In the genomic region with DNA sequence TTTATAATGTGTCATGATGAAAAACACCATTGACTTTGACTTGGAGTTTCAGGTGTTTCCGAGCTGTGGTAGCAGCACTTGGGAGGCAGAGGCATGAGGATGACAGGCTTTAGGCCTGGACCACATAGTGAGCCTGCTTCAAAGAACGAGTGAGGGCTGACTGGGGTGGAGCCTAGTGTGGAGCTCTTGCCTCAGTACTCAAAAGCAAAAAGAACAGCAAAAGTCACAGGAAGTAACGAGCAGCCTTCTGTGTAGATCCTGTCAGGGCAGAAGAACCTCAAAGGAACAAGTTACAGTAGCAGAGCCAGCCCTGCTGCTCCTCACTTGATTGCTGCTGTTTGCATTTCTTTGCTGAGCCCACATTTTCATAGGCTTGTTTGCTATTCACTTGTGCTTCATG, we compare ENCODE assay signal across 24 mouse cellular contexts. TPM values are rescaled to one million over a fixed set of nuclear protein-coding genes. Genes with fewer than 3 reads are reported as not detected.
DNase-seq lines count a peak whose midpoint lies in the region; ATAC-seq and TF ChIP-seq lines count a peak whose summit lies in the region.
"Had no signal": no experiment of that assay in that cellular context is flagged by ENCODE, and none has a peak within 500 bp of the region (broad histone marks: within the 10 kb centered on the region; RNA-seq: fewer than 3 reads in every experiment).

No protein-coding gene starts in this region.

- intact Hi-C loops in left cerebral cortex, adult 2 months (cut with DNase I): no loop called here

- H3K27ac ChIP-seq in MEL (ENCODE audit: control insufficient read depth, low read depth, low read length): no peak overlapping the region
- no peak overlapping the region for H3K27ac ChIP-seq in left cerebral cortex, adult 2 months
- H3K27ac ChIP-seq: forebrain, embryonic 13.5 days; heart, adult 2 months; hindbrain, embryonic 15.5 days; macrophage; midbrain, embryonic 10.5 days had no signal

- H3K36me3 ChIP-seq in MEL (ENCODE audit: control insufficient read depth in 1 of 2, insufficient read depth in 2 of 2, low read length in 2 of 2): peaks cover 0 to 35% of the 10 kb centered on the region in 2 experiments; a peak in 2 of 4 replicates

- no peak for TF ChIP-seq RAD21 in MEL (IDR thresholded peaks at IDR 0.05; ENCODE audit: low read depth, low read length)

- TF ChIP-seq CTCF in MEL (IDR thresholded peaks at IDR 0.05 in 2 of 3, conservative IDR thresholded peaks at IDR 0.05 in 1 of 3; ENCODE audit: control insufficient read depth in 1 of 3, insufficient read depth in 1 of 3, low read depth in 2 of 3, low read length in 3 of 3, poor library complexity in 1 of 3, severe bottlenecking in 1 of 3): no peak
- no peak for TF ChIP-seq CTCF in left cerebral cortex, adult 2 months (IDR thresholded peaks at IDR 0.05)

- TF ChIP-seq EP300 in MEL (IDR thresholded peaks at IDR 0.05; ENCODE audit: low read depth in 1 of 2, low read length in 2 of 2): no peak

- no peak overlapping the region for H3K9ac ChIP-seq in MEL (ENCODE audit: control insufficient read depth, low read depth, low read length, poor library complexity, severe bottlenecking)
- H3K9ac ChIP-seq: forebrain, embryonic 13.5 days; hindbrain, embryonic 15.5 days; liver, postnatal 0 days had no signal

- H3K4me3 ChIP-seq in MEL (ENCODE audit: control insufficient read depth in 1 of 2, insufficient read depth in 1 of 2, low read depth in 2 of 2, low read length in 2 of 2): no peak overlapping the region
- no peak overlapping the region for H3K4me3 ChIP-seq in left cerebral cortex, adult 2 months
- H3K4me3 ChIP-seq: forebrain, embryonic 13.5 days; heart, adult 2 months; hindbrain, embryonic 15.5 days; midbrain, embryonic 10.5 days; myocyte had no signal

- H3K4me1 ChIP-seq in MEL (ENCODE audit: control insufficient read depth in 1 of 2, insufficient read depth in 2 of 2, low read length in 2 of 2): no peaks in the 10 kb centered on the region
- H3K4me1 ChIP-seq: midbrain, embryonic 10.5 days had no signal

- no peak for TF ChIP-seq POLR2A in MEL (IDR thresholded peaks at IDR 0.05; ENCODE audit: control insufficient read depth in 1 of 2, insufficient read depth in 1 of 2, low read depth in 1 of 2, low read length in 2 of 2, poor library complexity in 1 of 2)

- no peak for ATAC-seq in megakaryocyte, adult 5-6 weeks (ENCODE audit: poor library complexity, severe bottlenecking)
- ATAC-seq: forebrain, embryonic 13.5 days; intestine, postnatal 0 days; liver, postnatal 0 days; lung, postnatal 0 days; midbrain, embryonic 16.5 days; Patski had no signal

- peak; percentile 49 for DNase-seq in CD4-positive, CD25-positive, alpha-beta regulatory T cell, adult 2 months (ENCODE audit: low read depth, low spot score)
- DNase-seq in MEL (ENCODE audit: low read depth, low spot score): no peak
- peak; percentile 29 for DNase-seq in induced T-regulatory cell, adult 2 months (ENCODE audit: low read depth)
- DNase-seq in thymus, postnatal 14 days: peak; percentile 42
- no peak for DNase-seq in left cerebral cortex, adult 2 months (ENCODE audit: extremely low spot score in 1 of 2, low spot score in 2 of 2)
- DNase-seq in kidney, adult 11 months: no peak
- DNase-seq: adrenal gland, postnatal 25 days; cerebellum, adult 9-10 months; gastrocnemius, postnatal 10 days; heart, adult 2 months; heart, postnatal 36 days; liver, postnatal 0 days; right cerebral cortex, adult 18-20 months; right cerebral cortex, postnatal 4 days had no signal

- H3K79me2 ChIP-seq in MEL (ENCODE audit: control insufficient read depth, insufficient read depth, low read length, poor library complexity): no peaks in the 10 kb centered on the region

- no peaks in the 10 kb centered on the region for H3K27me3 ChIP-seq in MEL (ENCODE audit: control insufficient read depth in 1 of 2, insufficient read depth in 2 of 2, low read length in 2 of 2)
- H3K27me3 ChIP-seq: forebrain, embryonic 13.5 days; hindbrain, embryonic 15.5 days; Patski had no signal

- no peaks in the 10 kb centered on the region for H3K9me3 ChIP-seq in MEL (replicated peaks; ENCODE audit: insufficient read depth, low read length)
- H3K9me3 ChIP-seq: forebrain, embryonic 13.5 days; hindbrain, embryonic 15.5 days; midbrain, embryonic 10.5 days had no signal

TF ChIP-seq in MEL, 35 proteins besides CTCF, POLR2A, EP300 and RAD21:
- no peak for TF ChIP-seq USF1 (IDR thresholded peaks at IDR 0.05; ENCODE audit: low read depth, low read length)
- TF ChIP-seq POLR2AphosphoS2 (IDR thresholded peaks at IDR 0.05; ENCODE audit: low read length): 0 out of 2 replicates have a peak, but pooled peaks have one; percentile 4

RNA-seq across cellular contexts. Expression of gene Thap12, which starts 14.5 kb away (rescaled TPM):
- total RNA-seq in MEL (2012; rRNA removed): 45.0 and 52.7 TPM in 2 replicates
- polyA plus RNA-seq in MEL (2012; ENCODE audit: insufficient read depth in 1 of 2, insufficient read length in 2 of 2, low read depth in 1 of 2, low replicate concordance in 2 of 2, missing spikeins in 1 of 2): 100 to 1,000 TPM in 1 of 2 experiments, 10 to 100 TPM in 1; 47.7 to 140 TPM
- total RNA-seq in megakaryocyte, adult 5-6 weeks (2015): 17.7 and 18.8 TPM in 2 replicates
- total RNA-seq in megakaryocyte, adult 5-6 weeks (2017): 27.2 and 35.4 TPM in 2 replicates
- total RNA-seq in left cerebral cortex, adult 2 months (2021): 10 to 100 TPM; 57.7 to 61.2 TPM

Comparison
In these comparisons a context has a peak if more than half of its experiments do, and no peak if none do; other contexts are left out.
1. DNase-seq: peak in CD4-positive, CD25-positive, alpha-beta regulatory T cell, adult 2 months (single experiment), induced T-regulatory cell, adult 2 months (single experiment) and thymus, postnatal 14 days (single experiment); none in MEL (single experiment), left cerebral cortex, adult 2 months (0 of 2) and kidney, adult 11 months (single experiment).